Mouse (Mus musculus) lung, postnatal 0 days (tissue): ENCODE results near the gene Serpinb9. TPM values are rescaled to one million over a fixed set of nuclear protein-coding genes. Genes with fewer than 3 reads are reported as not detected.

ENCODE experiments used
- ATAC-seq: fragments of 200-750 bp; cut with Nextera tagmentation; 2 replicates; pipeline ENCODE4 v1.8.0; 2017; ENCODE audit warnings: moderate library complexity
- DNase-seq: peaks from one replicate; pipeline ENCODE4 v3.0.0-alpha.2; 2016; ENCODE audit warnings: low spot score
- H3K27ac ChIP-seq: fragments of 300-500 bp; sonication (generic); 2 replicates; pipeline ENCODE4 v1.5.1; 2014; ENCODE audit warnings: antibody characterized with exemption, mild to moderate bottlenecking, low read length, mixed read lengths
- H3K27me3 ChIP-seq: fragments of 300-500 bp; sonication (generic); replicated peaks from 2 replicates; pipeline ENCODE4 v1.6.1; 2014; ENCODE audit warnings: low read length, mixed read lengths; ENCODE audit not compliant: insufficient read depth
- H3K36me3 ChIP-seq: fragments of 300-500 bp; sonication (generic); 2 replicates; pipeline ENCODE4 v1.6.1; 2014; ENCODE audit warnings: low read length, mixed read lengths; ENCODE audit not compliant: insufficient read depth
- H3K4me1 ChIP-seq: fragments of 300-500 bp; sonication (generic); 2 replicates; pipeline ENCODE4 v1.6.1; 2014; ENCODE audit warnings: antibody characterized with exemption, low read depth, low read length, mixed read lengths; ENCODE audit not compliant: insufficient read depth
- H3K4me2 ChIP-seq: fragments of 300-500 bp; sonication (generic); replicated peaks from 2 replicates; pipeline ENCODE4 v1.6.1; 2014; ENCODE audit warnings: low read depth, mild to moderate bottlenecking, low read length, moderate library complexity, mixed read lengths
- H3K4me3 ChIP-seq: fragments of 300-500 bp; sonication (generic); 2 replicates; pipeline ENCODE4 v1.5.1; 2014; ENCODE audit warnings: low read depth, low read length
- H3K9ac ChIP-seq: fragments of 300-500 bp; sonication (generic); replicated peaks from 2 replicates; pipeline ENCODE4 v1.6.1; 2014; ENCODE audit warnings: low read depth, mild to moderate bottlenecking
- H3K9me3 ChIP-seq: fragments of 300-500 bp; sonication (generic); 2 replicates; pipeline ENCODE4 v1.6.1; 2016; ENCODE audit warnings: low read length, mixed read lengths
- CTCF ChIP-seq: IDR thresholded peaks from 2 replicates; pipeline ENCODE4 v1.5.1; 2016; ENCODE audit warnings: antibody characterized with exemption, mild to moderate bottlenecking
- EP300 ChIP-seq: IDR thresholded peaks from 2 replicates; pipeline ENCODE4 v1.6.1; 2016; ENCODE audit warnings: antibody characterized with exemption, mild to moderate bottlenecking, control low read depth
- WGBS: fragments of 180-500 bp; shearing (Covaris S2); extraction: QIAGEN DNeasy Blood & Tissue Kit; methylation state at CpG from one replicate; pipeline ENCODE4 v1.1.7; 2014; 5-methylcytosine and 5-hydroxymethylcytosine counted together
- polyA plus RNA-seq: library from polyadenylated mRNA; unstranded; fragments of >200 nt; fragmentation: Nextera tagmentation; extraction: Ambion mirVana; gene quantifications from 2 replicates; pipeline ENCODE4 v1.2.1, GENCODE M21; 2015

The Serpinb9 gene
- polyA plus RNA-seq, 1 experiment from 2014 or later: 83.1 TPM

GRCm38 (mm10) chr13:33006555-33006954 is 3.5 kb downstream of the Serpinb9 start:
- peak overlapping the region; percentile 93 for H3K27ac ChIP-seq
- no peaks in the 10 kb centered on the region for H3K27me3 ChIP-seq
- TF ChIP-seq CTCF (no peak), EP300 (peak; percentile 95)
- peaks cover 17% of the 10 kb centered on the region for H3K4me1 ChIP-seq
- peaks cover 10% of the 10 kb centered on the region for H3K36me3 ChIP-seq
- WGBS: 74% methylated on average over 3 of the region's 3 CpGs
- H3K4me2 ChIP-seq: no peak overlapping the region
- DNase-seq (peak; percentile 21), ATAC-seq (peak; percentile 17; the same call in 1 of the 2 replicates)
- H3K9me3 ChIP-seq: no peaks in the 10 kb centered on the region
- H3K9ac ChIP-seq: no peak overlapping the region
- no peak overlapping the region for H3K4me3 ChIP-seq

GRCm38 (mm10) chr13:33012395-33012794 is 9.3 kb downstream of the Serpinb9 start:
- DNase-seq (peak; percentile 50), ATAC-seq (peak; percentile 58; the same call in 1 of the 2 replicates)
- no peaks in the 10 kb centered on the region for H3K27me3 ChIP-seq
- no peaks in the 10 kb centered on the region for H3K4me1 ChIP-seq
- H3K27ac ChIP-seq: no peak overlapping the region
- 62% methylated on average over 1 of the region's 1 CpGs for WGBS
- no peak overlapping the region for H3K4me3 ChIP-seq
- no peak overlapping the region for H3K9ac ChIP-seq
- no peaks in the 10 kb centered on the region for H3K9me3 ChIP-seq
- H3K36me3 ChIP-seq: peaks cover 25% of the 10 kb centered on the region
- no peak overlapping the region for H3K4me2 ChIP-seq
- TF ChIP-seq EP300 (0 out of 2 replicates have a peak, but pooled peaks have one; percentile 17), CTCF (no peak)

GRCm38 (mm10) chr13:33013271-33013670 is 10.2 kb downstream of the Serpinb9 start:
- H3K4me2 ChIP-seq: no peak overlapping the region
- peaks cover 20% of the 10 kb centered on the region for H3K36me3 ChIP-seq
- 30% methylated on average over 2 of the region's 2 CpGs for WGBS
- no peak for ATAC-seq
- H3K27me3 ChIP-seq: no peaks in the 10 kb centered on the region
- no peak overlapping the region for H3K27ac ChIP-seq
- DNase-seq: peak; percentile 24
- no peak overlapping the region for H3K4me3 ChIP-seq
- no peak overlapping the region for H3K9ac ChIP-seq
- TF ChIP-seq EP300: no peak
- no peak for TF ChIP-seq CTCF
- H3K9me3 ChIP-seq: no peaks in the 10 kb centered on the region
- H3K4me1 ChIP-seq: no peaks in the 10 kb centered on the region

GRCm38 (mm10) chr13:33022371-33022770 is 19.3 kb downstream of the Serpinb9 start:
- Histone ChIP-seq H3K27ac (no peak overlapping the region), H3K4me2 (no peak overlapping the region), H3K9ac (no peak overlapping the region), H3K27me3 (no peaks in the 10 kb centered on the region), H3K4me3 (no peak overlapping the region), H3K9me3 (peaks cover 4% of the 10 kb centered on the region; the same call in 1 of the 2 replicates), H3K4me1 (no peaks in the 10 kb centered on the region), H3K36me3 (no peaks in the 10 kb centered on the region)
- 73% methylated on average over 1 of the region's 1 CpGs for WGBS
- TF ChIP-seq EP300 (no peak), CTCF (no peak)
- no peak for ATAC-seq
- DNase-seq: no peak

GRCm38 (mm10) chr13:33026427-33027057 is 23.5 kb downstream of the Serpinb9 start:
- ATAC-seq: no peak
- Histone ChIP-seq H3K9me3 (no peaks in the 10 kb centered on the region), H3K4me1 (no peaks in the 10 kb centered on the region), H3K4me2 (no peak overlapping the region), H3K27ac (no peak overlapping the region), H3K27me3 (no peaks in the 10 kb centered on the region), H3K36me3 (no peaks in the 10 kb centered on the region), H3K4me3 (no peak overlapping the region), H3K9ac (no peak overlapping the region)
- DNase-seq: no peak
- TF ChIP-seq CTCF (no peak), EP300 (no peak)
- WGBS: 30% methylated on average over 1 of the region's 1 CpGs

- 70% methylated on average over 2 of the region's 2 CpGs for WGBS
- DNase-seq: no peak
- H3K36me3 ChIP-seq: no peaks in the 10 kb centered on the region
- TF ChIP-seq CTCF (no peak), EP300 (no peak)
- no peak within 1 kb of the TSS for H3K4me2 ChIP-seq
- no peak for ATAC-seq
- H3K9me3 ChIP-seq: no peaks in the 10 kb centered on the region
- no peaks in the 10 kb centered on the region for H3K27me3 ChIP-seq
- no peak within 1 kb of the TSS for H3K27ac ChIP-seq
- no peak within 1 kb of the TSS for H3K4me3 ChIP-seq
- H3K9ac ChIP-seq: no peak within 1 kb of the TSS
- no peaks in the 10 kb centered on the region for H3K4me1 ChIP-seq
Observed at GRCm38 (mm10) chr13:33027244-33027643, 24.2 kb downstream of the Serpinb9 start, which contains the start of gene Serpinb9b. Serpinb9b (plus strand) TSS chr13:33027416.
